Mouse (Mus musculus) testis, adult 2 months (tissue): ENCODE measurements around the gene Fbxl16. TPM values are rescaled to one million over a fixed set of nuclear protein-coding genes. Genes with fewer than 3 reads are reported as not detected.

Experiments
- H3K27ac ChIP-seq: fragments of 200-500 bp; 2 replicates; pipeline ENCODE4 v1.5.1; 2012; ENCODE audit warnings: low read depth, low read length; ENCODE audit not compliant: control insufficient read depth, insufficient read depth
- H3K27me3 ChIP-seq: fragments of 200-500 bp; 2 replicates; pipeline ENCODE4 v1.6.1; 2012; ENCODE audit warnings: mild to moderate bottlenecking, low read length, moderate library complexity; ENCODE audit not compliant: control insufficient read depth, insufficient read depth
- H3K36me3 ChIP-seq: fragments of 200-500 bp; 2 replicates; pipeline ENCODE4 v1.6.1; 2012; ENCODE audit warnings: mild to moderate bottlenecking, low read length; ENCODE audit not compliant: control insufficient read depth, insufficient read depth
- H3K4me1 ChIP-seq: fragments of 200-500 bp; 2 replicates; pipeline ENCODE4 v1.6.1; 2012; ENCODE audit warnings: low read length; ENCODE audit not compliant: control insufficient read depth, insufficient read depth
- H3K4me3 ChIP-seq: fragments of 200-500 bp; 2 replicates; pipeline ENCODE4 v1.5.1; 2012; ENCODE audit warnings: low read depth, mild to moderate bottlenecking, low read length, moderate library complexity, mixed read lengths; ENCODE audit not compliant: control insufficient read depth
- CTCF ChIP-seq: fragments of 200-500 bp; IDR thresholded peaks from 2 replicates; pipeline ENCODE4 v1.5.1; 2012; ENCODE audit warnings: low read depth, mild to moderate bottlenecking, inconsistent platforms, low read length, moderate library complexity; ENCODE audit not compliant: control insufficient read depth, insufficient read depth, insufficient replicate concordance
- POLR2A ChIP-seq: fragments of 200-500 bp; IDR thresholded peaks from 2 replicates; pipeline ENCODE4 v1.6.1; 2012; ENCODE audit warnings: low read depth, mild to moderate bottlenecking, inconsistent platforms, low read length, moderate library complexity; ENCODE audit not compliant: control insufficient read depth
- polyA plus RNA-seq: library from polyadenylated mRNA; depleted of rRNA; stranded (reverse); fragments of >200 nt; gene quantifications from 2 replicates; pipeline ENCODE4 v1.2.3, GENCODE M21; 2012

Fbxl16 gene
- polyA plus RNA-seq, 1 experiment = 7.1 TPM

- no peaks in the 10 kb centered on the region; the same call in 1 of the 2 replicates for H3K36me3 ChIP-seq
- peaks cover 35% of the 10 kb centered on the region for H3K4me1 ChIP-seq
- TF ChIP-seq POLR2A (no peak), CTCF (no peak)
- H3K27me3 ChIP-seq = no peaks in the 10 kb centered on the region
- peak overlapping the region; percentile 1; the same call in 1 of the 2 replicates for H3K27ac ChIP-seq
- peak overlapping the region; percentile 86 for H3K4me3 ChIP-seq
These were observed 20.7 kb downstream of the Fbxl16 start for GRCm38 (mm10) chr17:25829558-25830017.

GRCm38 (mm10) chr17:25830200-25830753, 21.4 kb downstream of the Fbxl16 start:
- no peak overlapping the region for H3K4me3 ChIP-seq
- no peaks in the 10 kb centered on the region; the same call in 1 of the 2 replicates for H3K36me3 ChIP-seq
- H3K4me1 ChIP-seq = peaks cover 36% of the 10 kb centered on the region
- H3K27ac ChIP-seq = no peak overlapping the region
- no peaks in the 10 kb centered on the region for H3K27me3 ChIP-seq
- TF ChIP-seq POLR2A (no peak), CTCF (no peak)

- Histone ChIP-seq H3K36me3 (no peaks in the 10 kb centered on the region; the same call in 1 of the 2 replicates), H3K27me3 (no peaks in the 10 kb centered on the region), H3K4me3 (no peak overlapping the region), H3K4me1 (peaks cover 39% of the 10 kb centered on the region), H3K27ac (no peak overlapping the region)
- TF ChIP-seq POLR2A (no peak), CTCF (no peak)
These were observed 22.0 kb downstream of the Fbxl16 start for GRCm38 (mm10) chr17:25830806-25831431.

GRCm38 (mm10) chr17:25831451-25832281, 22.8 kb downstream of the Fbxl16 start:
- Histone ChIP-seq H3K27ac (no peak overlapping the region; the same call in 1 of the 2 replicates), H3K4me3 (peak overlapping the region; percentile 92), H3K4me1 (peaks cover 45% of the 10 kb centered on the region), H3K27me3 (no peaks in the 10 kb centered on the region), H3K36me3 (no peaks in the 10 kb centered on the region)
- TF ChIP-seq POLR2A = no peak
- TF ChIP-seq CTCF = no peak

- Histone ChIP-seq H3K4me1 (peaks cover 51% of the 10 kb centered on the region), H3K36me3 (no peaks in the 10 kb centered on the region)
- peak; percentile 87 for TF ChIP-seq POLR2A
- no peak for TF ChIP-seq CTCF
These were observed 23.8 kb downstream of the Fbxl16 start for GRCm38 (mm10) chr17:25832436-25833290.

GRCm38 (mm10) chr17:25833291-25833663, 24.4 kb downstream of the Fbxl16 start, which contains the start of gene Stub1:
TSS of gene Stub1 (minus strand) at chr17:25833404.
- Histone ChIP-seq H3K4me1 (peaks cover 49% of the 10 kb centered on the region), H3K27me3 (no peaks in the 10 kb centered on the region), H3K27ac (peak within 1 kb of the TSS; percentile 95), H3K36me3 (no peaks in the 10 kb centered on the region), H3K4me3 (peak within 1 kb of the TSS; percentile 92)
- TF ChIP-seq POLR2A (peak; percentile 12; the same call in 1 of the 2 replicates), CTCF (no peak)

More at GRCm38 (mm10) chr17:25832436-25833290, 23.8 kb downstream of the Fbxl16 start:
- peak overlapping the region; percentile 95 for H3K27ac ChIP-seq
- H3K4me3 ChIP-seq = peak overlapping the region; percentile 92
- H3K27me3 ChIP-seq = no peaks in the 10 kb centered on the region
